Mouse (Mus musculus) spleen, postnatal 4 days (tissue): ENCODE measurements around the gene Mbip.
A peak's percentile ranks its signal among the peaks of the same experiment; 100 is the strongest.

Experiments
- DNase-seq, 2 experiments: peaks; one replicate each; pipeline ENCODE4 v3.0.0; 2022; ENCODE audit warnings: low spot score in 2 of 2

Mbip gene

GRCm38 (mm10) chr12:56345367-56346089 is at the start of gene Mbip:
Gene Mbip, minus strand, starts transcription at chr12:56345894.
- peak; percentile 95 to 98 for DNase-seq

GRCm38 (mm10) chr12:56387647-56388205 is 42.0 kb upstream of the Mbip start:
- no peak for DNase-seq

GRCm38 (mm10) chr12:56386955-56387646 is 41.4 kb upstream of the Mbip start:
- DNase-seq, result no peak

GRCm38 (mm10) chr12:56344771-56345314 is 851 bp downstream of the Mbip start:
- DNase-seq, result no peak

GRCm38 (mm10) chr12:56339295-56340056 is 6.2 kb downstream of the Mbip start:
- DNase-seq, result no peak

- no peak for DNase-seq
These were observed 12.2 kb downstream of the Mbip start for GRCm38 (mm10) chr12:56333461-56333860.

- no peak for DNase-seq
These were observed 13.2 kb downstream of the Mbip start for GRCm38 (mm10) chr12:56332475-56332874.

GRCm38 (mm10) chr12:56327448-56327998 is 18.2 kb downstream of the Mbip start:
- no peak for DNase-seq

- DNase-seq, result no peak
These were observed 19.8 kb downstream of the Mbip start for GRCm38 (mm10) chr12:56325851-56326250.

- no peak for DNase-seq
These were observed 26.8 kb downstream of the Mbip start for GRCm38 (mm10) chr12:56318941-56319340.

- DNase-seq, result no peak
These were observed 27.6 kb downstream of the Mbip start for GRCm38 (mm10) chr12:56318059-56318458.

GRCm38 (mm10) chr12:56305758-56306157 is 39.9 kb downstream of the Mbip start:
- DNase-seq, result no peak

- no peak for DNase-seq
These were observed 43.2 kb downstream of the Mbip start for GRCm38 (mm10) chr12:56302321-56303017.

GRCm38 (mm10) chr12:56301487-56302293 is 44.0 kb downstream of the Mbip start:
- DNase-seq, result no peak

GRCm38 (mm10) chr12:56299610-56300009 is 46.1 kb downstream of the Mbip start:
- DNase-seq, result no peak

- no peak for DNase-seq
These were observed 46.8 kb downstream of the Mbip start for GRCm38 (mm10) chr12:56298919-56299318.

GRCm38 (mm10) chr12:56297921-56298830 is 47.5 kb downstream of the Mbip start:
- DNase-seq, result no peak

GRCm38 (mm10) chr12:56297099-56297498 is 48.6 kb downstream of the Mbip start:
- no peak for DNase-seq

GRCm38 (mm10) chr12:56296524-56296923 is 49.2 kb downstream of the Mbip start:
- no peak for DNase-seq
